Comparison of ENCODE assay signal across 46 mouse cellular contexts in the genomic region with DNA sequence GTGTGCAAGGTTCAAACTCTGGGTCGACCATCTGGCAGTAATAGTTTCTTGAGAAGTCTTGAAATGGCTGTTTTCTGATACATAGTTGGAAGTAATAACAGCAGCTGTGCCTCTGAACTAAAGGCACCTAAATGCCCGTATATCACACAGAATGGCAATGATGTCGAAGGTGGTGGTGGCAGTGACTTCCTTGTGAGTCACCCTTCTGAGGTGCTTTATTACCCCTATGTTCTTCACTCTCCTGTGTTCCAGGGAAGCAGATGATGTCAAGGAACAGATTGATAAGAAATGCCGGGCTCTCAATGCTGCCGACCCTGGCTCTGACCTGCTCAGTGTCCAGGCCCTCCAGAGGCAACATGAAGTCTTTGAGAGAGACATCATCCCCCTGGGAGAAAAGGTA. TPM values are rescaled to one million over a fixed set of nuclear protein-coding genes. Genes with fewer than 3 reads are reported as not detected.
"Had no signal": no experiment of that assay in that cellular context is flagged by ENCODE, and none has a peak within 500 bp of the region (broad histone marks: within the 10 kb centered on the region; RNA-seq: fewer than 3 reads in every experiment).

No protein-coding gene starts in this region.

- H3K4me1 ChIP-seq: limb, embryonic 10.5 days; limb, embryonic 12.5 days; limb, embryonic 13.5 days; limb, embryonic 15.5 days; liver, embryonic 12.5 days; liver, embryonic 13.5 days; liver, embryonic 15.5 days; lung, embryonic 15.5 days; megakaryocyte, embryonic 14.5 days; midbrain, embryonic 10.5 days; midbrain, embryonic 12.5 days; midbrain, embryonic 13.5 days; midbrain, embryonic 15.5 days; neural tube, embryonic 12.5 days had no signal

- H3K4me2 ChIP-seq: limb, embryonic 12.5 days; limb, embryonic 13.5 days; limb, embryonic 15.5 days; liver, embryonic 11.5 days; liver, embryonic 12.5 days; liver, embryonic 13.5 days; liver, embryonic 15.5 days; lung, embryonic 14.5 days; lung, embryonic 15.5 days; midbrain, embryonic 11.5 days; midbrain, embryonic 12.5 days; midbrain, embryonic 13.5 days; midbrain, embryonic 15.5 days; neural tube, embryonic 12.5 days had no signal

- H3K9me3 ChIP-seq: limb, embryonic 10.5 days; limb, embryonic 12.5 days; limb, embryonic 13.5 days; limb, embryonic 15.5 days; liver, embryonic 12.5 days; liver, embryonic 13.5 days; liver, embryonic 15.5 days; lung, embryonic 15.5 days; megakaryocyte, embryonic 14.5 days; midbrain, embryonic 10.5 days; midbrain, embryonic 12.5 days; midbrain, embryonic 13.5 days; midbrain, embryonic 15.5 days; neural tube, embryonic 12.5 days had no signal

- ATAC-seq: liver, embryonic 12.5 days; liver, postnatal 0 days; lung, postnatal 0 days; midbrain, embryonic 13.5 days; midbrain, embryonic 15.5 days; midbrain, embryonic 16.5 days had no signal

- DNase-seq: left cerebral cortex, postnatal 4 days; liver; liver, embryonic 13.5 days; liver, postnatal 0 days; lung, adult 18-20 months; lung, adult 2 months; lung, embryonic 14.5 days; lung, postnatal 10 days; lung, postnatal 14 days; lung, postnatal 36 days; lung, postnatal 4 days; midbrain, embryonic 14.5 days had no signal

- H3K27me3 ChIP-seq: limb, embryonic 12.5 days; limb, embryonic 13.5 days; limb, embryonic 15.5 days; liver, embryonic 12.5 days; liver, embryonic 13.5 days; liver, embryonic 15.5 days; lung, embryonic 15.5 days; megakaryocyte, embryonic 14.5 days; midbrain, embryonic 12.5 days; midbrain, embryonic 13.5 days; midbrain, embryonic 15.5 days; neural tube, embryonic 12.5 days had no signal

- H3K36me3 ChIP-seq: limb, embryonic 10.5 days; limb, embryonic 12.5 days; limb, embryonic 13.5 days; limb, embryonic 15.5 days; lung, embryonic 15.5 days; midbrain, embryonic 10.5 days; midbrain, embryonic 12.5 days; midbrain, embryonic 13.5 days; midbrain, embryonic 15.5 days; neural tube, embryonic 12.5 days had no signal

- H3K27ac ChIP-seq: limb, embryonic 10.5 days; limb, embryonic 12.5 days; limb, embryonic 13.5 days; limb, embryonic 15.5 days; liver, embryonic 12.5 days; liver, embryonic 13.5 days; liver, embryonic 14.5 days; liver, embryonic 15.5 days; lung, embryonic 15.5 days; macrophage; midbrain, embryonic 10.5 days; midbrain, embryonic 12.5 days; midbrain, embryonic 13.5 days; midbrain, embryonic 15.5 days; neural tube, embryonic 12.5 days had no signal

- H3K9ac ChIP-seq: limb, embryonic 12.5 days; limb, embryonic 13.5 days; limb, embryonic 15.5 days; liver, embryonic 12.5 days; liver, embryonic 13.5 days; liver, embryonic 14.5 days; liver, embryonic 15.5 days; liver, postnatal 0 days; lung, embryonic 14.5 days; lung, embryonic 15.5 days; midbrain, embryonic 12.5 days; midbrain, embryonic 13.5 days; midbrain, embryonic 15.5 days; neural tube, embryonic 12.5 days had no signal

- H3K4me3 ChIP-seq: limb, embryonic 10.5 days; limb, embryonic 12.5 days; limb, embryonic 13.5 days; limb, embryonic 15.5 days; liver, embryonic 12.5 days; liver, embryonic 13.5 days; liver, embryonic 15.5 days; lung, embryonic 15.5 days; megakaryocyte, embryonic 14.5 days; midbrain, embryonic 10.5 days; midbrain, embryonic 12.5 days; midbrain, embryonic 13.5 days; midbrain, embryonic 15.5 days; myocyte; neural tube, embryonic 12.5 days had no signal

RNA-seq across cellular contexts. Expression of a gene that starts 39.6 kb away (rescaled TPM):
- total RNA-seq: left cerebral cortex, postnatal 10 days; left cerebral cortex, postnatal 14 days; left cerebral cortex, postnatal 25 days; left cerebral cortex, postnatal 36 days; left cerebral cortex, postnatal 4 days; liver, adult 2 months; megakaryocyte progenitor cell, adult 5-6 weeks; megakaryocyte, adult 5-6 weeks; megakaryocyte-erythroid progenitor cell, adult 5-6 weeks; midbrain, postnatal 0 days; monocyte, adult 5-6 weeks had no signal
- polyA plus RNA-seq: limb, embryonic 10.5 days; limb, embryonic 11.5 days; limb, embryonic 12.5 days; limb, embryonic 13.5 days; limb, embryonic 14.5 days; limb, embryonic 15.5 days; liver, adult 2 months; lung, adult 2 months; lung, embryonic 14.5 days; lung, embryonic 15.5 days; lung, embryonic 16.5 days; lung, postnatal 0 days; macrophage; midbrain, embryonic 10.5 days; midbrain, embryonic 11.5 days; midbrain, embryonic 12.5 days; midbrain, embryonic 13.5 days; midbrain, embryonic 14.5 days; midbrain, embryonic 15.5 days; midbrain, embryonic 16.5 days; midbrain, postnatal 0 days; myocyte; neural tube, embryonic 11.5 days; neural tube, embryonic 12.5 days had no signal

RNA-seq across cellular contexts. Expression of a gene that starts 39.7 kb away (rescaled TPM):
- polyA plus RNA-seq: liver, adult 2 months had no signal

RNA-seq across cellular contexts. Expression of a gene that starts 56.9 kb away (rescaled TPM):
- total RNA-seq: left cerebral cortex, postnatal 10 days; left cerebral cortex, postnatal 14 days; left cerebral cortex, postnatal 25 days; left cerebral cortex, postnatal 36 days; left cerebral cortex, postnatal 4 days; liver, adult 2 months; megakaryocyte progenitor cell, adult 5-6 weeks; megakaryocyte, adult 5-6 weeks; megakaryocyte-erythroid progenitor cell, adult 5-6 weeks; midbrain, postnatal 0 days; monocyte, adult 5-6 weeks had no signal
- polyA plus RNA-seq: limb, embryonic 10.5 days; limb, embryonic 11.5 days; limb, embryonic 12.5 days; limb, embryonic 13.5 days; limb, embryonic 14.5 days; limb, embryonic 15.5 days; liver, adult 2 months; lung, adult 2 months; lung, embryonic 14.5 days; lung, embryonic 15.5 days; lung, embryonic 16.5 days; lung, postnatal 0 days; macrophage; midbrain, embryonic 10.5 days; midbrain, embryonic 11.5 days; midbrain, embryonic 12.5 days; midbrain, embryonic 13.5 days; midbrain, embryonic 14.5 days; midbrain, embryonic 15.5 days; midbrain, embryonic 16.5 days; midbrain, postnatal 0 days; myocyte; neural tube, embryonic 11.5 days; neural tube, embryonic 12.5 days had no signal
